Mouse (Mus musculus): ENCODE results near the gene Card11.

DNA sequence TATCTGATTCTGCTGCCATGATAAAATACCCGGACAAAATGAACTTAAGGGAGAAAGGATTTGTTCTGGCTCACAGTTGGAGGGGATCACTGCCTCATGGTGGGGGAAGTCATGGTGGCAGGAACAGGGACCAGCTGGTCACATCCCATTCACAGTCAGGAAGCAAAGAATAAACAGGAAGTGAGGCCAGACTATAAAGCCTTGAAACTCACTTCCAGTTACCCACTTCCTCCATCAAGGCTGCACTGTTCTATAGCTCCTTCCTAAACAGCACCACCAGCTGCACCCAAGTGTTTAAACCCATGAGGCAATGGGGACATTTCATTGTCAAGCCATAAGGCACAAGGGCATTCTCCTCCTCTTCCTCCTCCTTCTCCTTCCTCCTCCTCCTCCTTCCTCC is 82.6 kb downstream of the Card11 start:
- no peak for TF ChIP-seq HCFC1 (IDR thresholded peaks at IDR 0.05; ENCODE audit: borderline replicate concordance, insufficient read depth, low read length)
- no peak for TF ChIP-seq CHD2 (IDR thresholded peaks at IDR 0.05; ENCODE audit: low read depth, low read length)
- no peak for TF ChIP-seq ZNF384 (IDR thresholded peaks at IDR 0.05; ENCODE audit: low read depth, low read length)
